Mouse (Mus musculus) c-Kit-positive CD71-negative TER-119-negative erythroid progenitor cells, embryonic 14.5 days (primary cell): ENCODE results near the gene Rfx7.
"Not testable (repeated sequence)": the region's sequence is repeated elsewhere in the genome, so short reads cannot be mapped to it uniquely, and the experiment has no call there.

ENCODE experiments used
- DNase-seq: peaks from one replicate; pipeline ENCODE4 v3.0.0-alpha.2; 2013; ENCODE audit warnings: low read depth

Gene Rfx7

GRCm38 (mm10) chr9:72665517-72665916 is 133.5 kb downstream of the Rfx7 start:
- no peak for DNase-seq

GRCm38 (mm10) chr9:72666352-72667021 is 134.4 kb downstream of the Rfx7 start:
- not testable (repeated sequence) for DNase-seq

DNA sequence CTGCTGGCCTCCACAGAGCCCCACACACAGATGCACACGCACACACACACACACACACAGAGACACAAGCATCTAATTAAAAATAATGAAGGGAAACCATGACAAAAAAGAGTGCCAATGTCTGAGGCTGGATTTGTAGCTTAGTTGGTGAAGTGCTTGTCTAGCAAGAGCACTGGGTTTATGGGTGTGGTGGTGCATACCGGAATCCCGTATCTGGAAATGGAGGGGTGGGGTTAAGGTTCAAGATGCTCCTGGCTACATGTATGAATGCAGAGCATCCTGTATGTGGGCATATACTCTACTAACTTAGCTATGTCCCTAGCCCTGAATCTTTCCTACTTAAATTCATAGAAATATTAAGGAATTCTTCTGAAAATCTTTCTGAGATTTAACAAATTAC is 135.1 kb downstream of the Rfx7 start:
- DNase-seq: no peak

- DNase-seq: no peak
These were observed 137.3 kb downstream of the Rfx7 start for GRCm38 (mm10) chr9:72669383-72669782.

GRCm38 (mm10) chr9:72672361-72672760 is 140.3 kb downstream of the Rfx7 start:
- peak; percentile 61 for DNase-seq
